30 mouse cellular contexts compared by ENCODE assay signal in genomic region chr6:91047434-91047833, GRCm38 (mm10). TPM values are rescaled to one million over a fixed set of nuclear protein-coding genes. Genes with fewer than 3 reads are reported as not detected.
A peak's percentile ranks its signal among the peaks of the same experiment; 100 is the strongest.
DNase-seq lines count a peak whose midpoint lies in the region; ATAC-seq and TF ChIP-seq lines count a peak whose summit lies in the region.
"Had no signal": no experiment of that assay in that cellular context is flagged by ENCODE, and none has a peak within 500 bp of the region (broad histone marks: within the 10 kb centered on the region; RNA-seq: fewer than 3 reads in every experiment).

No protein-coding gene starts in this region.

- TF ChIP-seq CTCF in layer of hippocampus, adult 2 months (conservative IDR thresholded peaks at IDR 0.05) = no peak

- H3K36me3 ChIP-seq in forebrain, embryonic 14.5 days (ENCODE audit: control insufficient read depth, insufficient read depth, low read length) = peaks cover 43% of the 10 kb centered on the region
- H3K36me3 ChIP-seq in forebrain, embryonic 11.5 days (ENCODE audit: control insufficient read depth, insufficient read depth, low read length) = no peaks in the 10 kb centered on the region
- H3K36me3 ChIP-seq in forebrain, embryonic 15.5 days = peaks cover 16% of the 10 kb centered on the region; the same call in 1 of the 2 replicates
- H3K36me3 ChIP-seq: embryonic facial prominence, embryonic 15.5 days; limb, embryonic 13.5 days; lung, embryonic 15.5 days had no signal

- no peak overlapping the region for H3K9ac ChIP-seq in forebrain, embryonic 14.5 days (ENCODE audit: low read length)
- no peak overlapping the region for H3K9ac ChIP-seq in forebrain, embryonic 11.5 days (ENCODE audit: low read length)
- H3K9ac ChIP-seq in forebrain, embryonic 15.5 days (replicated peaks) = no peak overlapping the region
- H3K9ac ChIP-seq: embryonic facial prominence, embryonic 15.5 days; heart, embryonic 13.5 days; limb, embryonic 13.5 days; lung, embryonic 15.5 days; midbrain, embryonic 13.5 days; neural tube, embryonic 15.5 days had no signal

- no peak for ATAC-seq in forebrain, embryonic 14.5 days
- no peak for ATAC-seq in forebrain, embryonic 11.5 days (replicated peaks; ENCODE audit: low FRiP score)
- ATAC-seq in forebrain, embryonic 15.5 days (replicated peaks) = no peak
- ATAC-seq: inflammation-experienced regulatory T-cells, adult 6 months; midbrain, embryonic 13.5 days; Patski had no signal

- 0 out of 2 replicates have a peak overlapping the region, but pooled peaks have one; percentile 9 for H3K27ac ChIP-seq in forebrain, embryonic 14.5 days (ENCODE audit: low read depth, low read length)
- no peak overlapping the region for H3K27ac ChIP-seq in forebrain, embryonic 11.5 days (ENCODE audit: low read depth, low read length)
- peak overlapping the region; percentile 14; the same call in 1 of the 2 replicates for H3K27ac ChIP-seq in layer of hippocampus, adult 2 months
- H3K27ac ChIP-seq in forebrain, embryonic 15.5 days (replicated peaks) = 0 out of 2 replicates have a peak overlapping the region, but pooled peaks have one; percentile 12
- H3K27ac ChIP-seq: embryonic facial prominence, embryonic 10.5 days; embryonic facial prominence, embryonic 15.5 days; heart, adult 2 months; heart, embryonic 13.5 days; limb, embryonic 13.5 days; lung, embryonic 15.5 days; midbrain, embryonic 13.5 days; neural tube, embryonic 15.5 days; stomach, postnatal 0 days had no signal

- no peak for DNase-seq in forebrain, embryonic 14.5 days (ENCODE audit: low spot score)
- DNase-seq in forebrain, embryonic 11.5 days (ENCODE audit: low spot score) = no peak
- DNase-seq in layer of hippocampus, adult 2 months (ENCODE audit: low spot score in 2 of 2) = no peak
- no peak for DNase-seq in layer of hippocampus, adult 11-12 months (ENCODE audit: low spot score)
- peak; percentile 55 for DNase-seq in brain, adult 2 months (ENCODE audit: low read depth, low spot score)
- DNase-seq in cerebellum, postnatal 10 days = no peak
- no peak for DNase-seq in spleen, postnatal 14 days (ENCODE audit: low spot score in 2 of 2)
- DNase-seq: adrenal gland, postnatal 14 days; cerebellum, adult 18-20 months; cerebellum, postnatal 14 days; heart, adult 2 months; heart, postnatal 10 days; kidney, adult 11 months; kidney, postnatal 36 days; right cerebral cortex, adult 18-20 months; spleen, adult 18-20 months; thymus, adult 18-20 months; thymus, postnatal 25 days had no signal

- H3K4me2 ChIP-seq in forebrain, embryonic 14.5 days (ENCODE audit: low read length) = no peak overlapping the region
- H3K4me2 ChIP-seq in forebrain, embryonic 11.5 days (ENCODE audit: low read depth, low read length, severe bottlenecking) = no peak overlapping the region
- H3K4me2 ChIP-seq in forebrain, embryonic 15.5 days (replicated peaks) = no peak overlapping the region
- H3K4me2 ChIP-seq: embryonic facial prominence, embryonic 15.5 days; heart, embryonic 13.5 days; limb, embryonic 13.5 days; liver, embryonic 11.5 days; lung, embryonic 15.5 days; midbrain, embryonic 13.5 days; neural tube, embryonic 15.5 days had no signal

- H3K27me3 ChIP-seq in forebrain, embryonic 14.5 days (replicated peaks; ENCODE audit: control insufficient read depth, insufficient read depth, low read length) = no peaks in the 10 kb centered on the region
- no peaks in the 10 kb centered on the region for H3K27me3 ChIP-seq in forebrain, embryonic 11.5 days (ENCODE audit: control insufficient read depth, insufficient read depth, low read length)
- no peaks in the 10 kb centered on the region for H3K27me3 ChIP-seq in forebrain, embryonic 15.5 days
- H3K27me3 ChIP-seq: embryonic facial prominence, embryonic 15.5 days; limb, embryonic 13.5 days; lung, embryonic 15.5 days; midbrain, embryonic 13.5 days; neural tube, embryonic 15.5 days; Patski had no signal

- no peaks in the 10 kb centered on the region for H3K9me3 ChIP-seq in forebrain, embryonic 14.5 days (replicated peaks; ENCODE audit: control insufficient read depth, low read length)
- no peaks in the 10 kb centered on the region for H3K9me3 ChIP-seq in forebrain, embryonic 11.5 days (ENCODE audit: control insufficient read depth, low read length)
- no peaks in the 10 kb centered on the region for H3K9me3 ChIP-seq in forebrain, embryonic 15.5 days
- H3K9me3 ChIP-seq: embryonic facial prominence, embryonic 10.5 days; embryonic facial prominence, embryonic 15.5 days; heart, embryonic 13.5 days; limb, embryonic 13.5 days; lung, embryonic 15.5 days; midbrain, embryonic 13.5 days; neural tube, embryonic 15.5 days had no signal

- WGBS in forebrain, embryonic 14.5 days = 42% methylated on average over 5 of the region's 5 CpGs
- WGBS in forebrain, embryonic 11.5 days = 78% methylated on average over 5 of the region's 5 CpGs
- WGBS in forebrain, embryonic 15.5 days = 36% methylated on average over 5 of the region's 5 CpGs

- H3K4me1 ChIP-seq in forebrain, embryonic 14.5 days (ENCODE audit: control insufficient read depth, insufficient read depth, low read length) = no peaks in the 10 kb centered on the region
- no peaks in the 10 kb centered on the region for H3K4me1 ChIP-seq in forebrain, embryonic 11.5 days (replicated peaks; ENCODE audit: control insufficient read depth, insufficient read depth, low read length)
- no peaks in the 10 kb centered on the region for H3K4me1 ChIP-seq in forebrain, embryonic 15.5 days
- H3K4me1 ChIP-seq: lung, embryonic 15.5 days had no signal

- H3K4me3 ChIP-seq in forebrain, embryonic 14.5 days (ENCODE audit: low read depth, low read length) = no peak overlapping the region
- H3K4me3 ChIP-seq in forebrain, embryonic 11.5 days (ENCODE audit: low read depth, low read length) = no peak overlapping the region
- no peak overlapping the region for H3K4me3 ChIP-seq in layer of hippocampus, adult 2 months
- no peak overlapping the region for H3K4me3 ChIP-seq in forebrain, embryonic 15.5 days
- H3K4me3 ChIP-seq: embryonic facial prominence, embryonic 10.5 days; embryonic facial prominence, embryonic 15.5 days; heart, adult 2 months; heart, embryonic 13.5 days; limb, embryonic 13.5 days; lung, embryonic 15.5 days; midbrain, embryonic 13.5 days; neural tube, embryonic 15.5 days had no signal

RNA-seq across cellular contexts. Expression of gene Iqsec1, which starts 58.9 kb away (rescaled TPM):
- polyA plus RNA-seq in forebrain, embryonic 14.5 days (2014; fragmentation: Nextera tagmentation; extraction: Ambion mirVana) = 15.0 and 18.1 TPM in 2 replicates
- polyA plus RNA-seq in forebrain, embryonic 11.5 days (2014; fragmentation: Nextera tagmentation; extraction: Ambion mirVana) = 15.0 and 17.4 TPM in 2 replicates
- total RNA-seq in layer of hippocampus, adult 2 months (2021) = 100 to 1,000 TPM; 250 to 270 TPM
- 15.0 and 16.3 TPM in 2 replicates for polyA plus RNA-seq in forebrain, embryonic 15.5 days (2015; fragmentation: Nextera tagmentation; extraction: Ambion mirVana)
